Mouse (Mus musculus) cerebellum, adult 11 months (tissue): ENCODE measurements around the gene Ksr2.

Experiments used
- DNase-seq: peaks from one replicate; pipeline ENCODE4 v3.0.0; 2022

The Ksr2 gene

GRCm38 (mm10) chr5:117628351-117628750 is 214.6 kb downstream of the Ksr2 start:
- DNase-seq, result peak; percentile 27

- no peak for DNase-seq
These were observed 215.8 kb downstream of the Ksr2 start for GRCm38 (mm10) chr5:117629570-117629969.

DNA sequence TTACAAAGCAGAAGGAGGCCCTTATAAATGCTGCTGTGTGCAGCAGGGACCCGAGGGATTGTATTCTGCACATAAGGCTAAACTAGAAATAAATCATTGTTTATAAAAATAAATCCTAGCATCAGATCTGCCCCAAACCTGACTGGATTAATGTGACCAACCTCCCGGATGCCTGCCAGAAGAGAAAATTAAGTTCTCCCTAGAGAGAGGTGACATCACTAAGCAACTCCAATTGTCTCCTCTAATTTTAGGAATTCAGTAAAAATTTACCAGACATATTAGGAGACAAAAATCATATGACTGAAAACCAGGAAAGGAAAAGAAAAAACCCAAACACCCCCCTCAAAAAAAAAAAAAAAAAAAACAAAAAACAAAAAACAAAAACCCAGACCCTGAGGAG is 221.4 kb downstream of the Ksr2 start:
- no peak for DNase-seq

DNA sequence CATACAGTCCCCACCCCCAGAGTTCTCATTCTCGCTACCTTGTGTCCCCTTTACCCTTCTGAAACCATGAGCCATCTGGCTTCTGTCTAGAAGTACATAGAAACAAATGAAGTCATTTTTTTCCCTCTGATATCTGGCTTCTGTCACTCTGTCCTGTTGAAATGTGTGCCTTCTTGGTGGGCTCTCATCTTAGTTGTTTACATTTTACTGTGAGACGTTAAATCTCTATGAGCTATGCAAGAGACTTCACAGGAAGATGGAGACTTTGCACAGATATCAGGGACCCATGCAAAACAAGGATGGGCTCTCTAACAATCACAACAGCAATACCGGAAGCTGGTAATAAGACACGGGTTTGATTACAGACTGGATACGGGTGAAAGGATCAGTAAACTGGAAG is 222.0 kb downstream of the Ksr2 start:
- no peak for DNase-seq

- DNase-seq, result no peak
These were observed 227.8 kb downstream of the Ksr2 start for GRCm38 (mm10) chr5:117641585-117641984.

DNA sequence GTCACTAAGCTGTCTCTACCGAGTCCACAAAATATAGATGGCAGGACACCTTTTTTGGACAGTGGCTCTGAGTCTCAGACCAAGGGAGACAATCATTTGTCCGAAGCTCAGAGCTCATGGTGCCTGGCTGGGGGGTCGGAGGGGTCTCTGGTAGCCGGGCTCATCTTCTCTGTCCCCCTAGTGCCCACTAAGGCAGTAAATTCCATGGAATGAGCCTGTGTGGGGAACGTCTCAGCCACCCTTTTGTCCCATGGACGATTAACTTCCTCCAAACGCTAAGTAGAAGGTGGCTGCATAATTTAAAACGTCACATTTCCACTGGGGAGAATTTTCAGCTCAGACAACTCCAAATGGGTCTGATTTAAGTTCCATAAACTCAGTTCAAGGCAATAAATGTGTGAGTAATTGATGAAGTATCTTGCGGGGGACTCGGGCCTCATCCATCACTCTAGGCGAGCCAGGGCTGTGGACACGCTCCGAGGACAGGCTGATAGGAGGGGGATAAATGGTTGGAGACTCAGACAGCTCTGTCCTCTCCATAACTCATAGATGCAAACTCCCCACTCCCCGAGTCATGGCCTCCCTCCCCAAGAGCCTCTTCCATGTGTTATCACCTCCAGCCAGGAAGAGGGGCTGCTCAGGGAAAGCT is 237.6 kb downstream of the Ksr2 start:
- no peak for DNase-seq

GRCm38 (mm10) chr5:117658641-117659040 is 244.8 kb downstream of the Ksr2 start:
- no peak for DNase-seq

- no peak for DNase-seq
These were observed 245.8 kb downstream of the Ksr2 start for GRCm38 (mm10) chr5:117659596-117659995.

DNA sequence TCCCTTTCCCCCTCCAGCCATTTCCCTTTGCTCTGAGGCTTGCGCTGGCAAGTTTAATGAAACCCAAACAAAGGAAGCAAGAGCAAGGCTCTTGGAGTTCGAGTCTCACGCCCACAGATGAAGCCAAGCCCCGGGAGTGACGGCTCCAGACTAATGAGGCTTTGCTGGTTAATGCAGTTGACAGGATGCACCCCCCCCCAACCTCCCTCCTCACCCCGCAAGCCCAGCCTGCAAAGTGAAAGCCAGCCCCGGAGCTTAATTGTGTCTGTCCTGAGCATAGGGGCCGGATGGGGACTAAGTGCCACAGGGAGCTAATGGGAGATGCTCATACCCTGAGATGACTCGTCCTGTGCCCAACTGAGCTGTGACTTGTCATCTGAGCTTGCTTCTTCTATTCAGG is 251.4 kb downstream of the Ksr2 start:
- no peak for DNase-seq

GRCm38 (mm10) chr5:117667314-117667713 is 253.5 kb downstream of the Ksr2 start:
- DNase-seq, result peak; percentile 15

GRCm38 (mm10) chr5:117669265-117669664 is 255.5 kb downstream of the Ksr2 start:
- no peak for DNase-seq

GRCm38 (mm10) chr5:117669843-117670242 is 256.0 kb downstream of the Ksr2 start:
- DNase-seq, result no peak

DNA sequence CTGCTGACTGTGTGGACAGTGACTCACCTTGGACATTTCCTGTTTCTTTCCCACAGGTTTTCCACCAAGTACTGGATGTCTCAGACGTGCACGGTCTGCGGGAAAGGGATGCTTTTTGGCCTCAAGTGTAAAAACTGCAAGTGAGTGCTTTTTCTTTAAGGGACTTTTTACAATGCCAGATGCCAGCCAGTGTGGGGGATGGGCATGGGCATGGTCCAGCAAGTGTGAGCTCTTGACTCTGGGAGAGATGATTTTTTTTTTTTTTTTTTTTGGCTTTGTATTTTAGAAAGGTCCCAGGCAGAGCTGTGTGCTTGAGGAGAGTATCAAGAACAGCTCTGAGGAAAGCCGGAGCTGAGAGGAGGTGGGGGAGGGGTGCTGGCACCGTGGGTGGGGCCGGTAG is 257.6 kb downstream of the Ksr2 start:
- no peak for DNase-seq

DNA sequence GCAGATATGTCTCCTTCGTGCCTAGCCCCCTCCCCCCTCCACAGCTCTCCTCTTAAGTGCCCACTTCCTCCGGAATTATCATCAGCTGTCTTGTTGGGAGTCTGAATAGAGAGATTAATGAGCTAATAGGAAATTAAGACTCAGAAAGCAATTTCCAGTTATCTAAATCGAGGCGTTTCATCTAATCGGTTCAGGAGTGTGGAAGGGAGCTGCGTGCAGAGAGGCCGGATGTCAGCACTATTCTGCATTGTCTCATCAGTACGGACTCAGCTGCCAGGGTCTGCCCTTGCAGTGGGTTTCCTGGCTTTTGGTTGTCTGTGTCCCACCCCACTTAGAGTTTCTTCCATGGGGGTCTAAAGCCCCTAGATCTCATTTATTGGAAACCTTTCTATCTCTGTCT is 262.0 kb downstream of the Ksr2 start:
- no peak for DNase-seq

DNA sequence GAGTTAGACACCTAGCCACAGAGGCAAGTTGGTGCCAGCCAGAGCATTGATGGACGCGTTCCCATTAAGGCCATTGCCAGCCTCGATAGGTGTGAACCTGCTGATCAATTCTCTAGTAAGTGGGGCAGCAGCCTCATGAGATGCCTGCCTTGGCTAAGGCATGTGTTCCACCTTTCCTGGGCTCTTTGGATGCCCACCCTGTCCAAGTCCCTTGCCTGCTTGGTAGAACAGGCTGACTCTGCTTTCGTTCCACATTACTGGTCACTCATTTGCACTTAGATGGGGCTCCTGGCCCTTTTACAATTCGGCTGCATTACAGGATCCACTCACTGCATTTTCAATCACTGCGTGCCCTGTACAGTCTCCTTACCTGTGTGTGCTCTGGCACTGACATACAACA is 263.4 kb downstream of the Ksr2 start:
- DNase-seq, result no peak

DNA sequence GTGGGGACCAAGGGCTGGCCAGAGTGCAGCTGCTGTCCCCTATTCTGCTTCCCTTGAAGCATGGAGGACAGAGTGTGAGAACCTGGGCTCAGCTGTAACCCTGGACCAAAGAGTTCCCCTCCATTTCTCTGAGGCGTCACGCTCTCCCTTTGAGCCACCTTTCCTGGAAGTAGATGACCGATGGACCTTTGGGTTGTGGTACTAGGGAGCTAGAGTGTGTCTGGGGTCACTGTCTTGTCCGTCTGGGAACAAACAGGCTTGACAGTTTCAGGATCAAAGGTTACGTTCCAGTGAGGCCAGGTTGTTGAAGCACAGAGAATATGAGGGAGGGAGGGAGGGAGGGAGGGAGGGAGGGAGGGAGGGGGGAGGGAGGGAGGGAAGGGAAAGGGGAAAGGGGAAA is 264.6 kb downstream of the Ksr2 start:
- DNase-seq, result no peak

GRCm38 (mm10) chr5:117682226-117682625 is 268.4 kb downstream of the Ksr2 start:
- DNase-seq, result no peak

DNA sequence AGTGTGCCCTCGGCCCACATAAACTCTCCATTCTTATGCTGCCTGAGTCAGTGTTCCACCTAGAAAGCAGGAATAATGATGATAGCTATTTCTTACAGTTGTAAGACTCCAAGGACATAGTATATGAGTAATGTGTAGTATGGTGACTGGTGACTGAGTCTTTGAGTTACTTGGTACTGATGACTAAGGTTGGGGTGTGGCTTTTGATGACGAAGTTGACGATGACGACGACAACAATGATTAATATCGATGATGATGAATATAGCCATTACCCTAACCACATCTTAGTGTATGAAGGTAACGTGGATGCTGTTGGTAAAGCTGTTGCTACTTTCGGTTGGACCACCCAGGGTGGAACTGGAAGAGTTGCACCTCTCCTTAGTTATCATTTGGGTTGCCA is 270.7 kb downstream of the Ksr2 start:
- DNase-seq, result no peak

DNA sequence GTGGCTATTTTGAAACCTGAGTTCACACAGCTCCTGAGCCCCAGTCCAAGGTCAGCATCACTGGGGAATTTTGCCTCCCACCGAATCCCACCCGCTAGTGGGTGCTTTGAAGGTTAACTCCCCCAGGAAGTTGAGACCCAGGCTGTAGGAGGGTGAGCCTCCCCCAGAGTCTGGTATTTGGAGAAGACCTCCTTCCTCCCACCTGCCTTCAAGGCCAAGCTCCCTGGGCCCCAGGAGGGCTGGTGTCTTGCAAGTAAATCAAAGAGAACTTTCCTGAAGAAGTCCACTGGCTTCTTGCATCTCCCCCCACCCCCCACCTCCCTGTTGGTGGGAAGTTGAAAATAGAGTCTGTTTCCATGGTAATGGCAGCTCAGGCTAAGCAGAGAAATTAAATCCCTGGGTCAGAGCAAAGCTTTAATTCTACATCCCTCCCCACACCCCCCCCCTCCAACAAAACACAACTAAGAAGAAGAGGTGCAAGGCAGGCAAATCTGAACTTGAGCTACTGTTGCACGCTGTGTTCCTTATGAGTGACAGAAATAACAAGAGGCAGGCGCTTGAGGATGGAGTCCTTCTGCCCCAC is 274.1 kb downstream of the Ksr2 start:
- no peak for DNase-seq

- DNase-seq, result no peak
These were observed 274.9 kb downstream of the Ksr2 start for GRCm38 (mm10) chr5:117688738-117689137.

GRCm38 (mm10) chr5:117689840-117690239 is 276.0 kb downstream of the Ksr2 start:
- no peak for DNase-seq

DNA sequence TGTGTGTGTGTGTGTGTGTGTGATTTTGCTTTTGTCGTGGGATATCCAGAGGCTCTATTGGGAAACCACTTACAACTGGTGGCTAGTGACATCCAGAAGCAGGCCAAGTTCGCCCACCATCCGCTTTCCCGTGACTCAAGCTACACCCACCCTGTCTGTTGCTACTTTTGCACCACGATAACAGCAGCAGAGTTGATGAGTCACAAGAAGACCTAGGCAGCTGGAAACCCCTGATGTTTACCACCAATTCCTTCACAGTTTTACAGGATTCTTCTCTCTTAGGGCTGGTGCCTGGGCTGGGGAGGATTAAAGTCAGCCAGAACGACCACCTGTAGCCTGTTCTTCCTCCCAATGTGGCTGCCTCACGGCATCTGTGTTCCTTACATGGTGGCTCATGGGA is 277.5 kb downstream of the Ksr2 start:
- no peak for DNase-seq

DNA sequence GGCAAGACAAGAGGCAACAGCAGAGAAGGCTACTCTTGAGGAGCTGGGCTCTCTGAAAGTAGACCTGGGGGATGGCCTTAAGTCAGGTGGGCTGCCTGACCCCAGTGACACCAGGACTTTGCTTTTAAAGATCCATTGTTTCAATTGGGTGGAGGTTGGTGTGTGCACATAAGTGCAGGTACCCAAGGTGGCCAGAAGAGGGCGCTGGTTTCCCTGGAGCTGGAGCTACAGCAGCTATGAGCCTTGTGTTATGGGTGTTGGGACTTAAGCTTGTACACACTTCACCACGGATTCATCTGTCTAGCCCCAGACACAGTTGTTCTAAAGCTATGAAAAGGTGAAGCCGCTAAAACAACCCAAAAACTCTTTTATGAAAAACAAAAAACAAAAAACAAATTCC is 279.8 kb downstream of the Ksr2 start:
- DNase-seq, result no peak

- no peak for DNase-seq
These were observed 280.8 kb downstream of the Ksr2 start for GRCm38 (mm10) chr5:117694632-117695031.

DNA sequence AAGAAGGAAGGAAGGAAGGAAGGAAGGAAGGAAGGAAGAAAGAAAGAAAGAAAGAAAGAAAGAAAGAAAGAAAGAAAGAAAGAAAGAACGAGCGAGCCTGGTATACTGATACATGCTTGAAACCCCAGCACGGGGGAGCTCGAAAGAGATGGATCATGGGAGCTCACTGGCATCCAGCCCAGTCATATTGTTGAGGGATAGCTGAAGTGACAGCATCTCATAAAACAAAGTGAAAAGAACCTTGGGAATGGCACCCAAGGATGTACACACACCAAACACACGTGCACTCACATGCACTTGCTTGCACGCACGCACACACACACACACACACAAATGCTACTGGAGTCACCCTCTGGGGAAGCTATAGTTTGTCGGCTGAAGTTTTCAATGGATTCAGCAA is 282.6 kb downstream of the Ksr2 start:
- no peak for DNase-seq
